Mouse (Mus musculus) heart, adult 2 months (tissue): ENCODE data around the gene Uggt1. TPM values are rescaled to one million over a fixed set of nuclear protein-coding genes. Genes with fewer than 3 reads are reported as not detected.

Experiments
- DNase-seq, 2 experiments: peaks; one replicate each; pipeline ENCODE4 v3.0.0; 2021
- H3K27ac ChIP-seq: fragments of 200-600 bp; 2 replicates; pipeline ENCODE4 v1.8.1; 2022
- H3K27me3 ChIP-seq: fragments of 200-500 bp; 2 replicates; pipeline ENCODE4 v1.6.1; 2012; ENCODE audit warnings: mild to moderate bottlenecking, low read length, inconsistent platforms, mixed read lengths; ENCODE audit not compliant: control insufficient read depth, insufficient read depth
- H3K36me3 ChIP-seq: fragments of 200-500 bp; 2 replicates; pipeline ENCODE4 v1.6.1; 2012; ENCODE audit warnings: low read length, inconsistent platforms; ENCODE audit not compliant: control insufficient read depth, insufficient read depth
- H3K4me1 ChIP-seq: fragments of 200-500 bp; 2 replicates; pipeline ENCODE4 v1.6.1; 2011; ENCODE audit warnings: low read length; ENCODE audit not compliant: control insufficient read depth, insufficient read depth
- H3K4me3 ChIP-seq: fragments of 200-600 bp; 2 replicates; pipeline ENCODE4 v1.8.1; 2022
- H3K79me2 ChIP-seq: fragments of 200-500 bp; replicated peaks from 2 replicates; pipeline ENCODE4 v1.6.1; 2012; ENCODE audit warnings: mild to moderate bottlenecking, inconsistent platforms, low read length, moderate library complexity, mixed read lengths; ENCODE audit not compliant: control insufficient read depth, insufficient read depth
- H3K9ac ChIP-seq: fragments of 200-500 bp; 2 replicates; pipeline ENCODE4 v1.6.1; 2012; ENCODE audit warnings: low read depth, mild to moderate bottlenecking, control low read depth, inconsistent platforms, low read length, mixed read lengths
- CTCF ChIP-seq: fragments of 200-600 bp; IDR thresholded peaks from 2 replicates; pipeline ENCODE4 v1.8.1; 2022; ENCODE audit warnings: antibody characterized with exemption, mild to moderate bottlenecking, moderate library complexity
- EP300 ChIP-seq: fragments of 200-500 bp; IDR thresholded peaks from 2 replicates; pipeline ENCODE4 v1.6.1; 2011; ENCODE audit warnings: low read depth, low read length, control low read depth; ENCODE audit not compliant: insufficient read depth
- POLR2A ChIP-seq: fragments of 200-500 bp; IDR thresholded peaks from 2 replicates; pipeline ENCODE4 v1.6.1; 2011; ENCODE audit warnings: mild to moderate bottlenecking, low read depth, low read length, control low read depth; ENCODE audit not compliant: insufficient read depth
- WGBS: fragments of 180-500 bp; shearing (Covaris S2); methylation state at CpG from one replicate; pipeline ENCODE4 v1.1.7; 2018; 5-methylcytosine and 5-hydroxymethylcytosine counted together
- intact Hi-C: fragments of 180-260 bp; cut with DNase I; formaldehyde crosslinking; loops from one replicate; pipeline ENCODE4 v1.15.1; 2025
- microRNA-seq, 2 experiments: library from miRNA; unstranded; fragments of <30 nt; microRNA quantifications; one replicate each; pipeline ENCODE4 v1.2.0; 2021
- polyA plus RNA-seq: library from polyadenylated mRNA; depleted of rRNA; stranded (reverse); fragments of >200 nt; gene quantifications from 2 replicates; pipeline ENCODE4 v1.2.3, GENCODE M21; 2012; rRNA removed
- total RNA-seq, 2 experiments: library from RNA; stranded (reverse); gene quantifications; 2 replicates each; pipeline ENCODE4 v1.2.3; 2021

The Uggt1 gene
- total and polyA plus RNA-seq, 3 experiments = 7.3 to 29.8 (median 28.4) TPM

DNA sequence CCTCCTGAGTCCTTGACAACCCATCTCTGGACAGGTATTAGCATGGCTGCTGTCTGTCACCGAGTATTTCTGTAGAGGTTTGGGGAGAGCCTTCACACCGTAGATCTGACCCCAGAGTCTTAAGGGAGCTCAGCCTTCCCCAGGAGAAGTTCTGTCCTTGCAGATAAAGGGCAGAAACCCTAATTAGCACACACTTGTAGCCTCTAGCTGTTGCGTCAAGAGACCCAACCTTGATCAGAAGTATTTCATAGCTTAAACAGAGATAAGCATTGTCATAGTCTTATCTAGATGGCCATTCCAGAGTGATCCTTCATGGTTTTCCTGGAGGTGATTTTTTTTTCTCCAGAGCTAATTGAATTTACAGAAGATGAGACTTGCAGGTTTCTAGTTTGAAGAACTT lies 144.1 kb downstream of the Uggt1 start:
- WGBS = 73% methylated on average over 3 of the region's 3 CpGs
- Histone ChIP-seq H3K27me3 (no peaks in the 10 kb centered on the region), H3K4me3 (no peak overlapping the region), H3K4me1 (peaks cover 9% of the 10 kb centered on the region), H3K27ac (no peak overlapping the region), H3K79me2 (no peaks in the 10 kb centered on the region), H3K36me3 (no peaks in the 10 kb centered on the region), H3K9ac (no peak overlapping the region)
- intact Hi-C loops = no loop called here
- TF ChIP-seq EP300 = no peak
- TF ChIP-seq POLR2A = no peak
- TF ChIP-seq CTCF = no peak
- DNase-seq = no peak

DNA sequence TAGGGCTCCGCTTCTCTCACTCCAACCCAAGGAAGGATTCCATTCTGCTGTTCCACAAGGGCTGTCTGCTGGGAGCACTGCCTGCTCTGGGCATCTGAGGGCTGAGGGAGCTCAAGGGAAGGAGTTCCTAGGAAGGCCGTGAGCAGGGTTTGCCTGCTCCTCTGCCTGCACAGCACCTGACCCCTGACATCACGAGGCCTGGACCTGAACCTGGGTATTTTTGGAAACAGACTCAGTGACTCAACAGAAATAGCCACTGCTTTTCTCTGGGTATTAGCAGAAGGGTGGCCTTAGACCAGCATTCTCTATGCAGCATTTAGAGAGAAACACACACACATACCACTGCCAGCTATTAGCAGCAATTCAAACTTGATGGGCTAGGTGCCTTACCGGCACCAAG lies 146.1 kb downstream of the Uggt1 start:
- Histone ChIP-seq H3K4me3 (no peak overlapping the region), H3K27me3 (no peaks in the 10 kb centered on the region), H3K36me3 (no peaks in the 10 kb centered on the region), H3K79me2 (no peaks in the 10 kb centered on the region), H3K4me1 (peaks cover 11% of the 10 kb centered on the region), H3K27ac (peak overlapping the region; percentile 55), H3K9ac (no peak overlapping the region)
- DNase-seq = peak in 1 of 2 experiments; percentile 34
- 57% methylated on average over 4 of the region's 4 CpGs for WGBS
- intact Hi-C loops = no loop called here
- TF ChIP-seq EP300 (0 out of 2 replicates have a peak, but pooled peaks have one; percentile 23), POLR2A (no peak)

GRCm38 (mm10) chr1:36095423-36096272 lies 148.9 kb downstream of the Uggt1 start:
- 51% methylated on average over 12 of the region's 12 CpGs for WGBS
- H3K79me2 ChIP-seq = no peaks in the 10 kb centered on the region
- no peaks in the 10 kb centered on the region for H3K36me3 ChIP-seq
- peaks cover 11% of the 10 kb centered on the region for H3K4me1 ChIP-seq
- no peak overlapping the region for H3K27ac ChIP-seq
- TF ChIP-seq CTCF = no peak
- no peak for TF ChIP-seq POLR2A
- no peak for TF ChIP-seq EP300
- no peak overlapping the region for H3K4me3 ChIP-seq
- peak in 1 of 2 experiments; percentile 45 for DNase-seq
- intact Hi-C loops = no loop called here
- no peaks in the 10 kb centered on the region for H3K27me3 ChIP-seq
- H3K9ac ChIP-seq = no peak overlapping the region

- TF ChIP-seq POLR2A = no peak
- TF ChIP-seq CTCF = no peak
- no peak for TF ChIP-seq EP300
- Histone ChIP-seq H3K27ac (no peak overlapping the region), H3K9ac (no peak overlapping the region), H3K4me1 (peaks cover 16% of the 10 kb centered on the region), H3K4me3 (no peak overlapping the region), H3K27me3 (no peaks in the 10 kb centered on the region), H3K36me3 (no peaks in the 10 kb centered on the region), H3K79me2 (no peaks in the 10 kb centered on the region)
- DNase-seq = no peak
- WGBS = 97% methylated on average over 8 of the region's 8 CpGs
- intact Hi-C loops = no loop called here
These were observed 150.8 kb downstream of the Uggt1 start for GRCm38 (mm10) chr1:36093741-36094140.

GRCm38 (mm10) chr1:36091246-36091645 lies 153.3 kb downstream of the Uggt1 start:
- Histone ChIP-seq H3K27me3 (no peaks in the 10 kb centered on the region), H3K27ac (no peak overlapping the region), H3K79me2 (no peaks in the 10 kb centered on the region), H3K36me3 (no peaks in the 10 kb centered on the region), H3K4me3 (no peak overlapping the region), H3K4me1 (peaks cover 16% of the 10 kb centered on the region), H3K9ac (no peak overlapping the region)
- TF ChIP-seq POLR2A = no peak
- WGBS = 77% methylated on average over 6 of the region's 6 CpGs
- intact Hi-C loops = no loop called here
- DNase-seq = no peak

DNA sequence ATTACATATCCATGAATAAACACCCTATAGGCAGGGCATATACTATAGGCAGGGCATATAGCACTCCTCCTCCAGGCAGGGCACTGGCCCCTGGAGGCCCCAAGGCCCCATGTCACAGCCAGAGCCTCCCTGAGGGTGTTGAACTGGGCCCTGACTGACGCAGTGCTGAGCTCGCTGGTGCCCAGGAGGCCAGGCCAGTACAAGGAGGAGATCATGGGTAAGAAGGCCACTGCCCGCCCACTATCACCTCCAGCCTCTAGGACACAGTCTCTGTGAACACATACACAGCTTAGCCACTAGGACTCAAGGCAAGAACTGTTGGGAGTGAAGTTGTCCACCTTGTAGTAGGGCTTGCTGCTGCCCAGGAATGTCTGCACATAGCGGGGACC lies 153.8 kb downstream of the Uggt1 start:
- Histone ChIP-seq H3K36me3 (no peaks in the 10 kb centered on the region), H3K79me2 (no peaks in the 10 kb centered on the region), H3K27me3 (no peaks in the 10 kb centered on the region), H3K27ac (no peak overlapping the region), H3K9ac (no peak overlapping the region), H3K4me3 (no peak overlapping the region), H3K4me1 (peaks cover 14% of the 10 kb centered on the region)
- TF ChIP-seq CTCF (no peak), POLR2A (no peak), EP300 (no peak)
- intact Hi-C loops = no loop called here
- no peak for DNase-seq
- WGBS = 92% methylated on average over 4 of the region's 4 CpGs

Small RNAs within 50 kb of the gene (microRNA-seq; reads per million reads assigned to microRNA genes)
- 1.1 to 2.3 reads per million in 2 experiments for gene Mir6897

Other genes with a start within 250 kb of the Uggt1 start
- gene Hs6st1, start 176.3 kb downstream of the Uggt1 start, total RNA-seq = 10 to 100 TPM; 22.8 to 23.0 TPM
- 25.3 and 28.9 TPM in 2 replicates for gene Hs6st1, start 176.3 kb downstream of the Uggt1 start, polyA plus RNA-seq
- 1 to 10 TPM; 2.2 to 3.0 TPM for gene Neurl3, start 30.0 kb upstream of the Uggt1 start, total RNA-seq
- 5.8 and 6.1 TPM in 2 replicates for gene Neurl3, start 30.0 kb upstream of the Uggt1 start, polyA plus RNA-seq
- 10 to 100 TPM; 10.2 to 12.4 TPM for gene Arid5a, start 63.0 kb upstream of the Uggt1 start, total RNA-seq
- 4.7 and 4.9 TPM in 2 replicates for gene Arid5a, start 63.0 kb upstream of the Uggt1 start, polyA plus RNA-seq
- 10 to 100 TPM; 49.7 to 52.8 TPM for gene Kansl3, start 124.5 kb upstream of the Uggt1 start, total RNA-seq
- gene Kansl3, start 124.5 kb upstream of the Uggt1 start, polyA plus RNA-seq = 35.4 and 57.0 TPM in 2 replicates
- gene Fer1l5, start 127.6 kb upstream of the Uggt1 start, total RNA-seq = not detected
- gene Fer1l5, start 127.6 kb upstream of the Uggt1 start, polyA plus RNA-seq = 0.04 TPM in 1 of 2 replicates, not detected in the other
- 10 to 100 TPM; 26.3 to 26.5 TPM for gene Lman2l, start 200.6 kb upstream of the Uggt1 start, total RNA-seq
- 16.8 and 25.7 TPM in 2 replicates for gene Lman2l, start 200.6 kb upstream of the Uggt1 start, polyA plus RNA-seq
- gene Cnnm4, start 226.9 kb upstream of the Uggt1 start, total RNA-seq = 1 to 10 TPM; 4.4 to 4.6 TPM
- 3.9 and 4.4 TPM in 2 replicates for gene Cnnm4, start 226.9 kb upstream of the Uggt1 start, polyA plus RNA-seq